Mouse (Mus musculus) cortical plate, adult 2 months (tissue): Measurements from ENCODE around the gene Dnaja2.

Experiments used
- CTCF ChIP-seq: fragments of 200-500 bp; IDR thresholded peaks from 2 replicates; pipeline ENCODE4 v1.5.1; 2011; ENCODE audit warnings: mild to moderate bottlenecking, control low read depth, low read length; ENCODE audit not compliant: insufficient read depth; ENCODE audit errors: extremely low read depth
- POLR2A ChIP-seq: fragments of 200-500 bp; IDR thresholded peaks from 2 replicates; pipeline ENCODE4 v1.6.1; 2011; ENCODE audit warnings: mild to moderate bottlenecking, low read length, control low read depth; ENCODE audit not compliant: insufficient read depth; ENCODE audit errors: extremely low read depth

DNA sequence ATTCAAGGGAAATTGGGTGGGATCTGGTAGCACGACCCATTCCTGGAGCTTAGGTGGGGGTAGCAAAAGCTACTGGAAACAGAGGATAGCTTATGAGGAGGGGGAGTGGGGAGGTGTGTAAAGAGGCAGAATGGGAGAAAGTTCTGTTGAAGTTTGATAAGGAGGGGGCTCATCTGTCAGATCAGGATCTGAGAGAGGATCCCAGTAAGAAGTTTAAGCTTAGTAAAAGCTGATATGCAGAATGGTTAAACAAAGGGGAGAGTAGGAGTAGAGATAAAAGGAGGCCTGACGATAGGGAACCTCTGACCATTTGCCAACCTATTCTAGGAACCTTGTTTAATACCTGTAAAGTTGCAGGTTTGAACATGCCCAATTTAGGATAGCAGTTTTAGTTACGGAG lies 10.0 kb upstream of the Dnaja2 start:
- TF ChIP-seq CTCF (no peak), POLR2A (no peak)
